Mouse (Mus musculus) midbrain, embryonic 16.5 days (tissue): ENCODE results near the gene Sumf1. TPM values are rescaled to one million over a fixed set of nuclear protein-coding genes. Genes with fewer than 3 reads are reported as not detected.
A peak's percentile ranks its signal among the peaks of the same experiment; 100 is the strongest.

ENCODE experiments used
- ATAC-seq: fragments of 200-750 bp; cut with Nextera tagmentation; 2 replicates; pipeline ENCODE4 v1.8.0; 2017; ENCODE audit warnings: moderate TSS enrichment
- H3K27ac ChIP-seq: fragments of 300-500 bp; sonication (generic); 2 replicates; pipeline ENCODE4 v1.5.1; 2014; ENCODE audit warnings: mild to moderate bottlenecking, low read length, mixed read lengths
- H3K27me3 ChIP-seq: fragments of 300-500 bp; sonication (generic); 2 replicates; pipeline ENCODE4 v1.6.1; 2014; ENCODE audit warnings: low read depth, low read length, mixed read lengths; ENCODE audit not compliant: control insufficient read depth, insufficient read depth
- H3K36me3 ChIP-seq: fragments of 300-500 bp; sonication (generic); 2 replicates; pipeline ENCODE4 v1.6.1; 2014; ENCODE audit warnings: mild to moderate bottlenecking, low read length, moderate library complexity, mixed read lengths; ENCODE audit not compliant: control insufficient read depth, insufficient read depth
- H3K4me1 ChIP-seq: fragments of 300-500 bp; sonication (generic); 2 replicates; pipeline ENCODE4 v1.6.1; 2014; ENCODE audit warnings: mild to moderate bottlenecking, low read length, mixed read lengths; ENCODE audit not compliant: control insufficient read depth, insufficient read depth
- H3K4me2 ChIP-seq: fragments of 300-500 bp; sonication (generic); 2 replicates; pipeline ENCODE4 v1.6.1; 2014; ENCODE audit warnings: mild to moderate bottlenecking, low read length, mixed read lengths
- H3K4me3 ChIP-seq: fragments of 300-500 bp; sonication (generic); 2 replicates; pipeline ENCODE4 v1.5.1; 2014; ENCODE audit warnings: low read depth, mild to moderate bottlenecking, low read length, moderate library complexity, mixed read lengths
- H3K9ac ChIP-seq: fragments of 300-500 bp; sonication (generic); 2 replicates; pipeline ENCODE4 v1.6.1; 2014; ENCODE audit warnings: low read depth, low read length, mixed read lengths
- H3K9me3 ChIP-seq: fragments of 300-500 bp; sonication (generic); replicated peaks from 2 replicates; pipeline ENCODE4 v1.6.1; 2014; ENCODE audit warnings: mild to moderate bottlenecking, low read length, mixed read lengths; ENCODE audit not compliant: control insufficient read depth, poor library complexity, severe bottlenecking
- WGBS: fragments of 180-500 bp; shearing (Covaris S2); extraction: QIAGEN DNeasy Blood & Tissue Kit; methylation state at CpG from one replicate; pipeline ENCODE4 v1.1.7; 2014; 5-methylcytosine and 5-hydroxymethylcytosine counted together
- polyA plus RNA-seq: library from polyadenylated mRNA; unstranded; fragments of >200 nt; fragmentation: Nextera tagmentation; extraction: Ambion mirVana; gene quantifications from 2 replicates; pipeline ENCODE4 v1.2.1, GENCODE M21; 2015

Gene Sumf1
- polyA plus RNA-seq, 1 experiment from 2014 or later = 11.2 TPM

DNA sequence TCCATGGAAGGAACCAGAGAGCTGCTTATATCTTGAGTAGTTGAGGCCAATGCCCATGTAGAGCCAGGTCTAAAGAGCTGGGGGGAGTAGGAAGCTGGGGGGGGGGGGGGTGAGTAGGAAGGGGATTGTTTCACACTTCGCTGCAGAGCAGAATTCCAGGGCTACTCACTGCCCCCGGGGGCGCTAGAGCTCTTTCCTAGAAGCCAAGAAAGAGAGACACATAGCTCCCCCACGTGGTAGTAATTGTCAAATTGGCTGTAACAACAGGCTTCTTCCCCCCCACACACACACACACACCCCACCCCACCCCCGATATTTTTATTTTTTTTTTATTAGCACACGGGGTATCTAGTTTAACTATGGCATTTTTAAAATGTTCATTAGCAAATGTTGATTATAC is 119.8 kb downstream of the Sumf1 start:
- ATAC-seq = no peak; the same call in 1 of the 2 replicates
- no peaks in the 10 kb centered on the region for H3K9me3 ChIP-seq
- peak overlapping the region; percentile 95 for H3K27ac ChIP-seq
- H3K4me3 ChIP-seq = peak overlapping the region; percentile 58
- peak overlapping the region; percentile 60 for H3K4me2 ChIP-seq
- H3K9ac ChIP-seq = peak overlapping the region; percentile 77
- H3K4me1 ChIP-seq = peaks cover 6% of the 10 kb centered on the region
- WGBS = 15% methylated on average over 6 of the region's 6 CpGs
- no peaks in the 10 kb centered on the region for H3K36me3 ChIP-seq
- H3K27me3 ChIP-seq = no peaks in the 10 kb centered on the region

DNA sequence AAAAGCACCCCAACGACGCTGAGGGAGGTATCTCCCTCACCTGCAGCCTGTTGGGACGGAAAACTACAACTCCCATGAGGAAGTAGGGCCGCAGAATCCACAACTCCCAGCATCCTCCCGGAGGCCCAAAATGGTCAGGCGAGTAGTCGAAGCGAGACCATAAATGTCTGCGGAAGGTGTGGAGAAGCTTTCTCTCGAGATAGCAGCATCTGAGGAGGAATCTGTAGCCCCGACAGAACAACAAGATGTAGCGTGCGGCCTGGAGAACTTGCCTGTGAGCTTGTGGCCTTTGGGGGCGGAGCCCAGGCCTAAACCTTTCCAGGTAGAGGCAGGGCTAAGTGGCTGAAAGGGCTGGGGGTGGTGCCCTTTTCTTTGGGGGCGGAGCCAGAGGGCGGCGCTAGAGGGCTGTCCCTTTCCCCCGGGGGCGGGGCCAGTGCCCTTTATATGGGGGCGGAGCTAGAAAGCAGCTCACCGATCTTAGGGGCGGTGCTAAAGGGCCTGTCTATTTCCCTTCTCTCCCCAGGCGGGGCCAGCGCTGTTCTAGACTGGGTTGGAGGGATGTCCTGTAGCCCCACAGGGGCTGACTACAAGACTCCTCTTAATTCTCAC is 120.4 kb downstream of the Sumf1 start, which contains the start of gene Setmar:
Gene Setmar, plus strand, starts transcription at position 128 of the 609 bp plus-strand sequence.
- ATAC-seq = peak; percentile 98
- Histone ChIP-seq H3K4me3 (peak within 1 kb of the TSS; percentile 58), H3K27me3 (no peaks in the 10 kb centered on the region), H3K9me3 (no peaks in the 10 kb centered on the region), H3K27ac (peak within 1 kb of the TSS; percentile 95), H3K36me3 (no peaks in the 10 kb centered on the region), H3K4me2 (peak within 1 kb of the TSS; percentile 60), H3K4me1 (peaks cover 6% of the 10 kb centered on the region), H3K9ac (peak within 1 kb of the TSS; percentile 77)
- under 1% methylated on average over 22 of the region's 24 CpGs for WGBS

DNA sequence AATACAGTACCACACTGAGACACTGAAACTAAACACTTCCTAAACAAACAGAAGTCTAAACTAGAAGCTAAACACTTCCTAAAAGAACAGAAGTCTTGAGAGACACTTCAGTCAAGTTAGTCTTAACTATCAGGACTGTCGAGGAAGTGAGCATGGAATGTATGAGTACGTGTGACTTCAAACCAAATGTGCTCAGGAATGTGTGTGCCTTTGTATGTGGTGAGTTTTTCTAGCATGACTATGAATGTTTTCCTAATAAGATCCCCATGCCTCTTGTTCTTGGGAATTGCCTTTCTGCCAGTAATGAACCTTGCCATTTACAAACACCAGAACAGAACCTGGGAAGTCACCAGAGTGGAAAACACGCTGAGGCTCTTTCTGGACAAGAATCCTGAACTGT is 124.3 kb downstream of the Sumf1 start:
- Histone ChIP-seq H3K4me3 (no peak overlapping the region), H3K36me3 (no peaks in the 10 kb centered on the region), H3K4me2 (no peak overlapping the region), H3K9me3 (no peaks in the 10 kb centered on the region), H3K9ac (no peak overlapping the region), H3K27ac (no peak overlapping the region), H3K4me1 (peaks cover 6% of the 10 kb centered on the region), H3K27me3 (no peaks in the 10 kb centered on the region)
- WGBS = 80% methylated on average over 3 of the region's 3 CpGs
- ATAC-seq = no peak

DNA sequence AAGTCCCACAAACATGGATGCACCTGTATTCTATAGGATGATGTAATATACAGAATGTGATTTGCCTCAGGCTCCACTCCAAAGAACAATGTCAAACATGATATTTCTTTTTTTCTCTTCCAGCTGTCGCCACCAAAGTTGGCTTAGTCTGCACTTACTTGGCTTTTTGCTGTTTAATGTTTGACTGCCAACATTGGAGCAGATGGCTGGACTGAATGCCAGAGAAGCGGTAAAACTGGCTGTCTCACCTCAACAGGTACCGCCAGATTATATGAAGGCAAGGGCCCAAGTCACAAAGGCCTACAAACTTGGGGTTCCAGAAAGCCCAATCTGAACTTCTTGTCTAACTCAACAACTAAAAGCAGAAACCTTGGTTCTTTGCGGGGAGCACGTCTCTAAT is 127.3 kb downstream of the Sumf1 start:
- WGBS = 92% methylated on average over 5 of the region's 5 CpGs
- Histone ChIP-seq H3K4me1 (no peaks in the 10 kb centered on the region), H3K4me2 (no peak overlapping the region), H3K9me3 (no peaks in the 10 kb centered on the region), H3K36me3 (no peaks in the 10 kb centered on the region), H3K27me3 (no peaks in the 10 kb centered on the region), H3K9ac (no peak overlapping the region), H3K27ac (no peak overlapping the region), H3K4me3 (no peak overlapping the region)
- ATAC-seq = no peak

DNA sequence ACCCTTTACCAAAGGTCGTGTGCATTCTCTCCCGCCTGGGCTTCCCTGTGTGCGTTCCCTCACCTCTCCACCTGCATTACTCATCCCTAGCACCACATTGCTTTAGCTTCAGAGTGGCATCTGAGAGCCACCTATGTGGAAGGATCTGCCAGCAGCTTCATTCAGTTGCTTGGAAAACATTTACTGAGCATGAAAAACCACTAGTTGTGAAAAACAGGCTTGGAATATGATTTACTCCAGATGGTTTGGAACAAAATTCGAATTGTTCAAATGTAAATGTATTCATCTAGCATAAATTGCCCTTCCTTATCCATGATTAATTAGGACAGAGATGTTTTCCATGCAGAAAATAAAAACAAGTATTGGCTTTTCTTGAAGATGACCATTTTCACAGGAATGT is 128.0 kb downstream of the Sumf1 start:
- Histone ChIP-seq H3K27ac (no peak overlapping the region), H3K4me3 (no peak overlapping the region), H3K4me1 (no peaks in the 10 kb centered on the region), H3K9me3 (no peaks in the 10 kb centered on the region), H3K4me2 (no peak overlapping the region), H3K36me3 (no peaks in the 10 kb centered on the region), H3K27me3 (no peaks in the 10 kb centered on the region), H3K9ac (no peak overlapping the region)
- no peak for ATAC-seq
- WGBS = 72% methylated on average over 4 of the region's 4 CpGs

Other genes with a start within 250 kb of the Sumf1 start
- 6.2 and 6.4 TPM in 2 replicates for gene Setmar, start 120.5 kb downstream of the Sumf1 start, polyA plus RNA-seq
- 4.2 and 4.5 TPM in 2 replicates for gene Itpr1, start 27.5 kb upstream of the Sumf1 start, polyA plus RNA-seq